Mouse (Mus musculus) ovary, postnatal 36 days (tissue): Measurements from ENCODE around the gene Vps37b.

ENCODE experiments used
- DNase-seq: peaks from one replicate; pipeline ENCODE4 v3.0.0; 2022; ENCODE audit warnings: low spot score, mixed read lengths

Vps37b gene

GRCm38 (mm10) chr5:123978131-123978530, 53.9 kb downstream of the Vps37b start:
- DNase-seq = no peak

GRCm38 (mm10) chr5:123977231-123977630, 54.8 kb downstream of the Vps37b start:
- no peak for DNase-seq

GRCm38 (mm10) chr5:123975668-123976180, 56.3 kb downstream of the Vps37b start:
- no peak for DNase-seq

GRCm38 (mm10) chr5:123974616-123975111, 57.4 kb downstream of the Vps37b start:
- DNase-seq = no peak

GRCm38 (mm10) chr5:123974179-123974485, 57.9 kb downstream of the Vps37b start:
- DNase-seq = no peak

GRCm38 (mm10) chr5:123973299-123974178, 58.5 kb downstream of the Vps37b start, which contains the start of gene Hip1r:
Gene Hip1r, plus strand, starts transcription at chr5:123973628.
- DNase-seq = peak; percentile 80

- no peak for DNase-seq
Measured at GRCm38 (mm10) chr5:123972453-123972852, 59.6 kb downstream of the Vps37b start.

- DNase-seq = no peak
Measured at GRCm38 (mm10) chr5:123970576-123970975, 61.5 kb downstream of the Vps37b start.

GRCm38 (mm10) chr5:123969216-123969615, 62.9 kb downstream of the Vps37b start:
- no peak for DNase-seq

- DNase-seq = no peak
Measured at GRCm38 (mm10) chr5:123968468-123968867, 63.6 kb downstream of the Vps37b start.

GRCm38 (mm10) chr5:123966759-123967158, 65.3 kb downstream of the Vps37b start:
- DNase-seq = no peak

GRCm38 (mm10) chr5:123964208-123964607, 67.9 kb downstream of the Vps37b start:
- no peak for DNase-seq

- no peak for DNase-seq
Measured at GRCm38 (mm10) chr5:123961046-123961445, 71.0 kb downstream of the Vps37b start.

GRCm38 (mm10) chr5:123960129-123960528, 71.9 kb downstream of the Vps37b start:
- DNase-seq = no peak

GRCm38 (mm10) chr5:123959018-123959417, 73.1 kb downstream of the Vps37b start:
- no peak for DNase-seq

GRCm38 (mm10) chr5:123957213-123957612, 74.9 kb downstream of the Vps37b start:
- DNase-seq = no peak
